ENCODE assay signal across 12 mouse cellular contexts in genomic region chr14:8218238-8218637, GRCm38 (mm10). TPM values are rescaled to one million over a fixed set of nuclear protein-coding genes. Genes with fewer than 3 reads are reported as not detected.
DNase-seq lines count a peak whose midpoint lies in the region; ATAC-seq and TF ChIP-seq lines count a peak whose summit lies in the region.
"Had no signal": no experiment of that assay in that cellular context is flagged by ENCODE, and none has a peak within 500 bp of the region (broad histone marks: within the 10 kb centered on the region; RNA-seq: fewer than 3 reads in every experiment).

No protein-coding gene starts in this region.

- H3K27ac ChIP-seq in hindbrain, embryonic 10.5 days, result peak overlapping the region; percentile 71
- no peak overlapping the region for H3K27ac ChIP-seq in hindbrain, embryonic 12.5 days
- H3K27ac ChIP-seq in CH12.LX (ENCODE audit: insufficient read depth, low read depth), result no peak overlapping the region
- peak overlapping the region; percentile 81 for H3K27ac ChIP-seq in kidney, embryonic 15.5 days
- H3K27ac ChIP-seq: embryonic facial prominence, embryonic 13.5 days had no signal

- no peak overlapping the region for H3K4me3 ChIP-seq in hindbrain, embryonic 10.5 days
- no peak overlapping the region for H3K4me3 ChIP-seq in hindbrain, embryonic 12.5 days
- no peak overlapping the region for H3K4me3 ChIP-seq in CH12.LX (replicated peaks in 1 of 3; ENCODE audit: low read depth in 2 of 3, low read length in 2 of 3, poor library complexity in 1 of 3)
- H3K4me3 ChIP-seq in kidney, embryonic 15.5 days (replicated peaks), result no peak overlapping the region
- H3K4me3 ChIP-seq: embryonic facial prominence, embryonic 13.5 days; megakaryocyte, embryonic 14.5 days had no signal

- H3K36me3 ChIP-seq in hindbrain, embryonic 10.5 days, result peaks cover 12% of the 10 kb centered on the region
- H3K36me3 ChIP-seq in hindbrain, embryonic 12.5 days, result peaks cover 7% of the 10 kb centered on the region
- H3K36me3 ChIP-seq in CH12.LX (replicated peaks in 1 of 2; ENCODE audit: control insufficient read depth in 1 of 2, insufficient read depth in 1 of 2, low read length in 1 of 2), result peaks cover 0 to 4% of the 10 kb centered on the region in 2 experiments
- H3K36me3 ChIP-seq in kidney, embryonic 15.5 days, result peaks cover 22% of the 10 kb centered on the region

- in situ Hi-C loops in CH12.LX (cut with MboI; ENCODE audit: low pct_ligation_motif_present, low pct_unique_long_range_greater_than_20kb, low sequenced_read_pairs), result no loop called here

- TF ChIP-seq POLR2A in CH12.LX (IDR thresholded peaks at IDR 0.05; ENCODE audit: low read depth, low read length), result no peak

- H3K4me2 ChIP-seq in hindbrain, embryonic 12.5 days (replicated peaks), result no peak overlapping the region
- peak overlapping the region; percentile 85 for H3K4me2 ChIP-seq in CH12.LX (ENCODE audit: insufficient read depth, low read depth, poor library complexity, severe bottlenecking)
- H3K4me2 ChIP-seq in kidney, embryonic 15.5 days, result peak overlapping the region; percentile 3; the same call in 1 of the 2 replicates
- H3K4me2 ChIP-seq: embryonic facial prominence, embryonic 13.5 days; liver, embryonic 11.5 days had no signal

- WGBS in hindbrain, embryonic 10.5 days, result 40% methylated on average over 7 of the region's 7 CpGs
- WGBS in hindbrain, embryonic 12.5 days, result 31% methylated on average over 7 of the region's 7 CpGs
- 56% methylated on average over 7 of the region's 7 CpGs for WGBS in kidney, embryonic 15.5 days

- no peaks in the 10 kb centered on the region for H3K9me3 ChIP-seq in hindbrain, embryonic 10.5 days
- H3K9me3 ChIP-seq in hindbrain, embryonic 12.5 days (replicated peaks), result no peaks in the 10 kb centered on the region
- H3K9me3 ChIP-seq in CH12.LX (replicated peaks; ENCODE audit: low read length), result no peaks in the 10 kb centered on the region
- no peaks in the 10 kb centered on the region for H3K9me3 ChIP-seq in kidney, embryonic 15.5 days (replicated peaks)
- H3K9me3 ChIP-seq: embryonic facial prominence, embryonic 13.5 days; megakaryocyte, embryonic 14.5 days had no signal

- no peak overlapping the region for H3K9ac ChIP-seq in hindbrain, embryonic 12.5 days
- no peak overlapping the region for H3K9ac ChIP-seq in CH12.LX (ENCODE audit: insufficient read depth, low read depth)
- no peak overlapping the region for H3K9ac ChIP-seq in kidney, embryonic 15.5 days
- H3K9ac ChIP-seq: embryonic facial prominence, embryonic 13.5 days had no signal

- intact Hi-C loops in heart, postnatal 14 days (cut with DNase I), result loop anchor here (5.0 kb wide), 1 partner anchor 84 kb away; no protein-coding TSS in a partner anchor

- H3K27me3 ChIP-seq in hindbrain, embryonic 10.5 days (ENCODE audit: insufficient read depth, poor library complexity, severe bottlenecking), result peaks cover 44% of the 10 kb centered on the region
- H3K27me3 ChIP-seq in hindbrain, embryonic 12.5 days, result peaks cover 25% of the 10 kb centered on the region
- peaks cover 7% of the 10 kb centered on the region for H3K27me3 ChIP-seq in CH12.LX (replicated peaks)
- no peaks in the 10 kb centered on the region for H3K27me3 ChIP-seq in kidney, embryonic 15.5 days
- H3K27me3 ChIP-seq: embryonic facial prominence, embryonic 13.5 days had no signal

- no peak for DNase-seq in hindbrain, embryonic 10.5 days (ENCODE audit: low spot score)
- DNase-seq in CH12.LX (ENCODE audit: extremely low read depth), result no peak
- peak; percentile 48 to 58 for DNase-seq in cerebellum, postnatal 10 days
- no peak for DNase-seq in heart, postnatal 14 days
- no peak for DNase-seq in heart, adult 18-20 months
- DNase-seq: layer of hippocampus, adult 9-11 months had no signal

- TF ChIP-seq EP300 in CH12.LX (IDR thresholded peaks at IDR 0.05; ENCODE audit: low read length), result no peak

- ATAC-seq in hindbrain, embryonic 12.5 days (ENCODE audit: low FRiP score), result no peak
- ATAC-seq in kidney, embryonic 15.5 days (replicated peaks; ENCODE audit: low FRiP score), result no peak
- ATAC-seq in megakaryocyte progenitor cell, adult 5-6 weeks (replicated peaks; ENCODE audit: poor library complexity), result no peak

- TF ChIP-seq RAD21 in CH12.LX (IDR thresholded peaks at IDR 0.05; ENCODE audit: low read depth, low read length), result no peak

- dilution Hi-C loops in CH12.LX (cut with MboI; ENCODE audit: extremely low pct_ligation_motif_present, extremely low pct_unique_long_range_greater_than_20kb, low sequenced_read_pairs), result no loop called here

- H3K4me1 ChIP-seq in hindbrain, embryonic 10.5 days (replicated peaks), result peaks cover 41% of the 10 kb centered on the region
- H3K4me1 ChIP-seq in hindbrain, embryonic 12.5 days, result peaks cover 25% of the 10 kb centered on the region
- H3K4me1 ChIP-seq in CH12.LX (ENCODE audit: control insufficient read depth in 1 of 2, insufficient read depth in 2 of 2), result peaks cover 4 to 21% of the 10 kb centered on the region in 2 experiments
- H3K4me1 ChIP-seq in kidney, embryonic 15.5 days, result peaks cover 34% of the 10 kb centered on the region

- H3K79me2 ChIP-seq in CH12.LX (replicated peaks; ENCODE audit: control insufficient read depth, extremely low read depth, insufficient read depth, poor library complexity, severe bottlenecking), result no peaks in the 10 kb centered on the region

- TF ChIP-seq CTCF in CH12.LX (conservative IDR thresholded peaks at IDR 0.05 in 1 of 2, IDR thresholded peaks at IDR 0.05 in 1 of 2; ENCODE audit: low read depth in 2 of 2, low read length in 2 of 2), result no peak

TF ChIP-seq in CH12.LX, 34 proteins besides CTCF, POLR2A, EP300 and RAD21:
- no peak for TF ChIP-seq MAX (IDR thresholded peaks at IDR 0.05; ENCODE audit: low read length)
- no peak for TF ChIP-seq MAFK (IDR thresholded peaks at IDR 0.05; ENCODE audit: insufficient replicate concordance, low read length)
- TF ChIP-seq SMC3 (IDR thresholded peaks at IDR 0.05; ENCODE audit: low read depth, low read length), result no peak
- TF ChIP-seq CHD2 (IDR thresholded peaks at IDR 0.05; ENCODE audit: low read length), result no peak
- TF ChIP-seq MXI1 (IDR thresholded peaks at IDR 0.05; ENCODE audit: low read depth, low read length), result no peak

RNA-seq across cellular contexts. Expression of gene Kctd6, which starts 4.3 kb away (rescaled TPM):
- polyA plus RNA-seq in hindbrain, embryonic 10.5 days (2016; fragmentation: Nextera tagmentation; extraction: Ambion mirVana), result 3.8 and 4.0 TPM in 2 replicates
- 15.6 and 16.0 TPM in 2 replicates for polyA plus RNA-seq in hindbrain, embryonic 12.5 days (2016; fragmentation: Nextera tagmentation; extraction: Ambion mirVana)
- total RNA-seq in CH12.LX (2012; rRNA removed) (1.7 and 2.9 TPM in 2 replicates), CH12.LX (2014; rRNA removed) (3.7 and 3.8 TPM in 2 replicates)
- 3.3 and 4.2 TPM in 2 replicates for polyA plus RNA-seq in CH12.LX (2012; ENCODE audit: insufficient read length, low read depth)
- polyA plus RNA-seq in kidney, embryonic 15.5 days (2015; fragmentation: Nextera tagmentation; extraction: Ambion mirVana), result 9.0 and 9.3 TPM in 2 replicates
- total RNA-seq in heart, postnatal 14 days (2021), result 10 to 100 TPM; 10.6 to 11.0 TPM
- 1 to 10 TPM; 8.4 to 9.0 TPM for total RNA-seq in heart, adult 18-20 months (2021)
- 4.2 and 4.7 TPM in 2 replicates for total RNA-seq in megakaryocyte progenitor cell, adult 5-6 weeks (2015)
- 3.9 and 5.2 TPM in 2 replicates for total RNA-seq in megakaryocyte progenitor cell, adult 5-6 weeks (2017)

RNA-seq across cellular contexts. Expression of gene Acox2, which starts 40.9 kb away (rescaled TPM):
- polyA plus RNA-seq in hindbrain, embryonic 10.5 days (2016; fragmentation: Nextera tagmentation; extraction: Ambion mirVana), result 0.14 TPM in 1 of 2 replicates, not detected in the other
- polyA plus RNA-seq in hindbrain, embryonic 12.5 days (2016; fragmentation: Nextera tagmentation; extraction: Ambion mirVana), result 0.26 TPM in 1 of 2 replicates, not detected in the other
- total RNA-seq in CH12.LX (2012; rRNA removed), result not detected in 2 replicates
- total RNA-seq in CH12.LX (2014; rRNA removed), result not detected in 2 replicates
- polyA plus RNA-seq in CH12.LX (2012; ENCODE audit: insufficient read length, low read depth), result not detected in 2 replicates
- 0.94 and 1.1 TPM in 2 replicates for polyA plus RNA-seq in kidney, embryonic 15.5 days (2015; fragmentation: Nextera tagmentation; extraction: Ambion mirVana)
- total RNA-seq in heart, postnatal 14 days (2021), result under 1 TPM in 1 of 2 experiments, not detected in 1; 0.48 TPM
- under 1 TPM; 0.35 to 0.72 TPM for total RNA-seq in heart, adult 18-20 months (2021)
- not detected in 2 replicates for total RNA-seq in megakaryocyte progenitor cell, adult 5-6 weeks (2015)
- not detected in 2 replicates for total RNA-seq in megakaryocyte progenitor cell, adult 5-6 weeks (2017)
- polyA plus RNA-seq: embryonic facial prominence, embryonic 13.5 days had no signal

RNA-seq across cellular contexts. Expression of gene Pdhb, which starts 45.4 kb away (rescaled TPM):
- polyA plus RNA-seq in hindbrain, embryonic 10.5 days (2016; fragmentation: Nextera tagmentation; extraction: Ambion mirVana), result 212 and 213 TPM in 2 replicates
- 198 and 207 TPM in 2 replicates for polyA plus RNA-seq in hindbrain, embryonic 12.5 days (2016; fragmentation: Nextera tagmentation; extraction: Ambion mirVana)
- 100 and 108 TPM in 2 replicates for total RNA-seq in CH12.LX (2012; rRNA removed)
- total RNA-seq in CH12.LX (2014; rRNA removed), result 205 and 223 TPM in 2 replicates
- polyA plus RNA-seq in CH12.LX (2012; ENCODE audit: insufficient read length, low read depth), result 122 and 132 TPM in 2 replicates
- 235 and 241 TPM in 2 replicates for polyA plus RNA-seq in kidney, embryonic 15.5 days (2015; fragmentation: Nextera tagmentation; extraction: Ambion mirVana)
- total RNA-seq in heart, postnatal 14 days (2021), result 100 to 1,000 TPM; 886 to 904 TPM
- 100 to 1,000 TPM; 840 to 892 TPM for total RNA-seq in heart, adult 18-20 months (2021)
- total RNA-seq in megakaryocyte progenitor cell, adult 5-6 weeks (2015), result 84.6 and 98.4 TPM in 2 replicates
- total RNA-seq in megakaryocyte progenitor cell, adult 5-6 weeks (2017), result 144 and 170 TPM in 2 replicates

Comparison
In these comparisons a context has a peak if more than half of its experiments do, and no peak if none do; other contexts are left out.
1. H3K27ac ChIP-seq: peak in hindbrain, embryonic 10.5 days (single experiment) and kidney, embryonic 15.5 days (single experiment); none in hindbrain, embryonic 12.5 days (single experiment) and CH12.LX (single experiment).
2. DNase-seq: peak in cerebellum, postnatal 10 days (2 of 2); none in hindbrain, embryonic 10.5 days (single experiment), CH12.LX (single experiment), heart, postnatal 14 days (0 of 2) and heart, adult 18-20 months (0 of 2).